ENCODE assay signal across 21 mouse cellular contexts in the genomic region with DNA sequence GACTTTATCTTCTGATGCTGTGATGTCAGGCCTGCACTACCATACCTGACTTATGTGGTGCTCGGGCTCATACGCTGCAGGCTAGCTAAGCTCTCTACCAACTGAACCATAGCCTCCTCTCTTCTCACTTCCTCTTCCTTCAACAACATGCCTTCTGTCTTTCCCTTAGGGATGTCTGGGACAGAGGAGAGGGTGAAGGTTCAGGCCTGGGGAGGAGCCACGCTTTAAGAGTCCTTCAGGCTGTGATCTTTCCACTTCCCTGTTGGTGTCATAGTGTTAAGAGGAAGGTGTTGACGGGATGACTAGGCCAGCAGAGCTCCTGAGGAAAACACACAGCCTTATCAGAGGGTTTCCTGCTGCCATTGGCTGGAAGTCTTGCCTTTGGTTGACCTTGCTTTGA.
DNase-seq lines count a peak whose midpoint lies in the region; ATAC-seq and TF ChIP-seq lines count a peak whose summit lies in the region.
"Had no signal": no experiment of that assay in that cellular context is flagged by ENCODE, and none has a peak within 500 bp of the region (broad histone marks: within the 10 kb centered on the region; RNA-seq: fewer than 3 reads in every experiment).

No protein-coding gene starts in this region.

- H3K27ac ChIP-seq in heart, embryonic 12.5 days (ENCODE audit: poor library complexity, severe bottlenecking), result peak overlapping the region; percentile 85
- no peak overlapping the region for H3K27ac ChIP-seq in cerebellum, adult 2 months (ENCODE audit: insufficient read depth, low read length)
- H3K27ac ChIP-seq: embryonic facial prominence, embryonic 10.5 days; forebrain, embryonic 15.5 days; hindbrain, embryonic 10.5 days; left cerebral cortex, adult 2 months; limb, embryonic 12.5 days; liver, embryonic 14.5 days had no signal

- no peak overlapping the region for H3K9ac ChIP-seq in heart, embryonic 12.5 days
- H3K9ac ChIP-seq: forebrain, embryonic 15.5 days; limb, embryonic 12.5 days; liver, embryonic 14.5 days had no signal

- TF ChIP-seq POLR2A in cerebellum, adult 2 months (IDR thresholded peaks at IDR 0.05; ENCODE audit: borderline replicate concordance, insufficient read depth, low read length), result no peak

- peak overlapping the region; percentile 24; the same call in 1 of the 2 replicates for H3K4me2 ChIP-seq in heart, embryonic 12.5 days
- H3K4me2 ChIP-seq: forebrain, embryonic 15.5 days; limb, embryonic 12.5 days had no signal

- intact Hi-C loops in heart, postnatal 25 days (cut with DNase I), result loop anchor here (5.0 kb wide), 3 partner anchors 41 to 196 kb away; no protein-coding TSS in a partner anchor
- intact Hi-C loops in left cerebral cortex, postnatal 10 days (cut with DNase I), result no loop called here

- H3K9me3 ChIP-seq in heart, embryonic 12.5 days (replicated peaks), result no peaks in the 10 kb centered on the region
- H3K9me3 ChIP-seq: embryonic facial prominence, embryonic 10.5 days; forebrain, embryonic 15.5 days; G1E; hindbrain, embryonic 10.5 days; limb, embryonic 12.5 days had no signal

- 33% methylated on average over 4 of the region's 4 CpGs for whole genome bisulfite sequencing in heart, embryonic 12.5 days
- 97% methylated on average over 4 of the region's 4 CpGs for WGBS in cerebellum, adult 2 months

- DNase-seq in heart, adult 9 months (ENCODE audit: low spot score in 2 of 2), result peak; percentile 44 to 45
- no peak for DNase-seq in heart, postnatal 25 days (ENCODE audit: low spot score)
- peak; percentile 40 to 42 for DNase-seq in B cell, adult 2 months
- no peak for DNase-seq in cerebellum, adult 2 months
- DNase-seq in left cerebral cortex, postnatal 10 days (ENCODE audit: extremely low spot score in 1 of 2, low spot score in 2 of 2), result no peak
- no peak for DNase-seq in right cerebral cortex, postnatal 10 days (ENCODE audit: low spot score in 2 of 2)
- DNase-seq: right cerebral cortex, postnatal 14 days; thymus, postnatal 36 days had no signal

- no peaks in the 10 kb centered on the region for H3K36me3 ChIP-seq in heart, embryonic 12.5 days
- H3K36me3 ChIP-seq: embryonic facial prominence, embryonic 10.5 days; forebrain, embryonic 15.5 days; G1E; hindbrain, embryonic 10.5 days; limb, embryonic 12.5 days had no signal

- peak; percentile 66; the same call in 1 of the 2 replicates for ATAC-seq in heart, embryonic 12.5 days (ENCODE audit: insufficient number of reproducible peaks, low FRiP score)
- ATAC-seq in megakaryocyte, adult 5-6 weeks (ENCODE audit: poor library complexity, severe bottlenecking), result peak; percentile 39
- ATAC-seq: forebrain, embryonic 15.5 days; lung, postnatal 0 days; midbrain, embryonic 16.5 days had no signal

- peaks cover 40% of the 10 kb centered on the region for H3K4me1 ChIP-seq in heart, embryonic 12.5 days (replicated peaks)
- H3K4me1 ChIP-seq in cerebellum, adult 2 months (ENCODE audit: control insufficient read depth, insufficient read depth, low read length), result peaks cover 7% of the 10 kb centered on the region
- H3K4me1 ChIP-seq: embryonic facial prominence, embryonic 10.5 days; forebrain, embryonic 15.5 days; megakaryocyte, embryonic 14.5 days had no signal

- no peak overlapping the region for H3K4me3 ChIP-seq in heart, embryonic 12.5 days
- H3K4me3 ChIP-seq in cerebellum, adult 2 months (replicated peaks; ENCODE audit: insufficient read depth, low read depth, low read length), result no peak overlapping the region
- H3K4me3 ChIP-seq: embryonic facial prominence, embryonic 10.5 days; erythroblast, embryonic 14.5 days; forebrain, embryonic 15.5 days; hindbrain, embryonic 10.5 days; left cerebral cortex, adult 2 months; limb, embryonic 12.5 days; megakaryocyte, embryonic 14.5 days had no signal

- TF ChIP-seq CTCF in cerebellum, adult 2 months (IDR thresholded peaks at IDR 0.05; ENCODE audit: borderline replicate concordance, insufficient read depth, low read depth, low read length), result no peak

- H3K27me3 ChIP-seq in heart, embryonic 12.5 days (replicated peaks), result no peaks in the 10 kb centered on the region
- H3K27me3 ChIP-seq in cerebellum, adult 2 months (ENCODE audit: control insufficient read depth, insufficient read depth, low read length), result no peaks in the 10 kb centered on the region
- H3K27me3 ChIP-seq: forebrain, embryonic 15.5 days; limb, embryonic 12.5 days; megakaryocyte, embryonic 14.5 days had no signal

Comparison
In these comparisons a context has a peak if more than half of its experiments do, and no peak if none do; other contexts are left out.
1. DNase-seq: peak in heart, adult 9 months (2 of 2) and B cell, adult 2 months (2 of 2); none in heart, postnatal 25 days (single experiment), cerebellum, adult 2 months (0 of 2), left cerebral cortex, postnatal 10 days (0 of 2) and right cerebral cortex, postnatal 10 days (0 of 2).